Mouse (Mus musculus): ENCODE measurements around the gene Serpinb8.

Gene Serpinb8

GRCm38 (mm10) chr1:107589691-107590470, at the start of gene Serpinb8:
Serpinb8 (plus strand) TSS chr1:107590006.
- DNase-seq = peak; percentile 94

GRCm38 (mm10) chr1:107559494-107559893, 30.3 kb upstream of the Serpinb8 start:
- DNase-seq = no peak

DNA sequence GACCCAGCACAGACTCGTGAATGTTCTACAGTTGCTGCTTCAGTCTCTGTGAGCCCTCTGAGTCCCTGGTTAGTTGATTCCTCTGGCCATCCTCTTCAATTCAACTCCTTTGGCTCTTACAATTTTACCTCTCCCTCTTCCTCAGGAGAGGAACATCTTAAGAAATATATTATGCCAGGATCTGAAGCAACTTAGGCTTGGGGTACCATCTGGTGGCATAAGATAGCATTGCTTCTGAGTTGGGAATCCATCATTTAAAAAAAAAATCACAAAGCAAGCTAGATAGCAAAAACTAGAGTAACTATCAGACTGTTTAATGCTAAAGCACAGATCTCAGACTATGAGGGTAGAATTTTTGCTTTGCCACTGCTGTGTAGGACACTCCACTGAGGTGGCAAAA, 27.7 kb upstream of the Serpinb8 start:
- no peak for DNase-seq

- DNase-seq = no peak
Observed at GRCm38 (mm10) chr1:107565644-107566043, 24.2 kb upstream of the Serpinb8 start.

DNA sequence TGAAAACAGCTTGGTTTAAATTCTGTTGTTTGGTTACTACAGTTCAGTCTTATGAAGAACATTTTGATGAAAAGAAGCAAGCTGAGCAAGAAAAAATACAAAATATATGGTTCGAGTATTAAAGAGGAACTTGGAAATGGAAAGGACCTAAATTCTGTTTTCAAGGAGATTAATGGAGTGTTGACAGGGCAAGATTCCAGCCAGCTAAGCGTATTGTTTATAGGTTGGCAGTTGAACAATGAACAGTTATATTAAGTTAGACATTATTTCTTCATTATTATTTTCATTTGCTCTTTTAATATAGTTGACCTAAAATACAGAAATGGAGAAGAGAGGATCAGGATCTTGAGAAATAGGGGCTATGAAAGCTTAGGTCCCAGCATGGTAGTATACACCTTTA, 13.7 kb upstream of the Serpinb8 start:
- DNase-seq = no peak

DNA sequence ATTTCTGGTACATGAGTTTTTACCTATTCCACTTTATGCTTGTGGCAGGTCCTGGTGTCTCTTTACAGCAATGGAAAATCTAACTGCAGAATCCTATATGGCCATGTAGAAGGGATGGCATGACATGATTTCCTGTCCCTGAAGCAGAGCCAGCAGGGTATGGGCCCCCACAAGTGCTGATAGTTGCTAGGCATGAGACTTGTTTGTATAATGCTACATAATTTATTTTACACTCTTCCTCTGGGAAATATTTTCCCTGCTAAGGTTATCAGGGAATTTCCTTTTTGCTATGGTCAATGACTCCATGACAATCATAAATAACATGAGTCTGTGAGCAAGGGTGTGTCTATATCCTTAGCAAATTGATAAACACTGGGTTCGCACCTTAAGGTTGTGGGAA, 12.3 kb upstream of the Serpinb8 start:
- no peak for DNase-seq

GRCm38 (mm10) chr1:107581220-107581619, 8.6 kb upstream of the Serpinb8 start:
- no peak for DNase-seq

- DNase-seq = no peak
Observed at GRCm38 (mm10) chr1:107582900-107583299, 6.9 kb upstream of the Serpinb8 start.

- DNase-seq = no peak
Observed at GRCm38 (mm10) chr1:107583958-107584376, 5.8 kb upstream of the Serpinb8 start.

GRCm38 (mm10) chr1:107584932-107585331, 4.9 kb upstream of the Serpinb8 start:
- DNase-seq = no peak

DNA sequence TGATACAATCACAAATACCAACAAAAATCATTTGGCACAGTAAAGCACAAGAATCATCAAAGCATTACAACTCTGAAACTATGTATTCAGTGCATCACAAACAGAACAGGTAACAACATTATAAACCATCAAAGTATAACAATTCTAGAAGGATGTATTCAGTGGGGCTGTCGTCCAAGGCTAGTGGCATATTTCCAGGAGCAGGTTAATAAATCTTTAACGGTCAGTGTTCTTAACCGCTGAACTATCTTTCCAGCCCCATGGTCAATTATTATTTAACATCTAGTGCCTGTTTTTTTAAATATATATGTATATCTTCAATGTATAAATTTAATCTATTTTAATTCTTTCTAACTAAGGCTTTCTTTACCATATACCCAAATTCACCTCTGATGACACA, 3.6 kb upstream of the Serpinb8 start:
- DNase-seq = no peak

GRCm38 (mm10) chr1:107588206-107588605, 1.6 kb upstream of the Serpinb8 start:
- peak; percentile 52 for DNase-seq

GRCm38 (mm10) chr1:107588642-107589041, 1.2 kb upstream of the Serpinb8 start:
- DNase-seq = peak; percentile 48

DNA sequence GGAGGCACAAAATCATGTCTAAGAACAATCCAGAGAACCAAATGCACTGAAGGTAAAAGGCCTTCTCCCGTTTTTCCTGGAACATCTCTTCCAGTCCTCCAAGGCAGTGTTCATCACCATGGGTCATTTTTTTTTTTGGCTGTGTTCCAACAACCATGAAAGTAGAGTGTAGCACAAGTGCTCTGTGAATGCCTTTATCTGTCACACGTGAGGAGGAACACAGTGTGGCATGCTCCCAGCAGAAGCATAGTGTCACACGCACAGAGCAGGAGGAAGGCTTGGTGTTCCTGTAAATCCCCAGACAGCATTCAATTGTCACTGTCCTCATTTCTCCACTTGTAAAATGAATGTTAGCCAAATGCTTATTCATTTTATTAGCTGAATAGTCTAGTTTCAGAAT, 2.8 kb downstream of the Serpinb8 start:
- no peak for DNase-seq

GRCm38 (mm10) chr1:107593469-107593868, 3.7 kb downstream of the Serpinb8 start:
- no peak for DNase-seq

DNA sequence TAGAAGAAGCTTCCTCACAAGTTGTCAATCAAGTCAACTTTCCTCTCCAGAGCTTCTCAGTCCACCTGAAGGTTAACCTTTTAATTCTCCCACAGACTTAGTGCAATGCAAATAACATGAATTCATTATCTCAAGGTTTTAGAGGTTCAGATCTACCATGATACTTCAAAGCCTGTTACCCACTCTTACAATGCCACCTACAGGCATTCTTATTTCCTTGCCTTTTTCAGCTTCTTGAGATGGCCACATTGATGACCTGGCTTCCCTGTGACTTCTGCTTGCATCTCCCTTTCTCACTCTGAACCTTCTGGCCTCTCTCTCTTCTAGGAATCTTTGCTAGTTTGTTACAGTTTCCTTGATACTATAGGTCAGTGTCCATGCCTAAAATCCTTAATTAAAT, 7.1 kb downstream of the Serpinb8 start:
- no peak for DNase-seq

DNA sequence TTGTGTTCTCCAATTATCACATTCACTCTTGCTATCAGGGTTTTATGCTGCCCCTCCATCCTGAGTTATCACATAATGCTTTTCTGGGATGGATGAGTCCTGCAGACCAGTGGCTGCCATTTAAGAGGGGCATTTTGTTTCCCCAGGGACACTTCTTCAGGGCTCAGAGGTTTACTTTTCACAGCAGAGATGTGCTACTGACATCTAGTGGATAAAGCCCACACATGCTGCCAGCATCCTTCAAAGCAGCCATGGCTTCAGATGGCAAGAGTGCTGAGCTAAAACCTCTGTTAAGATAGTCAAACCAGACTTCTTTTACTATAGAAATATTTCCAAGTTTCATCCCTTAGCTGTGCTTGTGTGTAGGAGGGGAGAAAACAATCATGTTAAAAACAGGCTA, 8.7 kb downstream of the Serpinb8 start:
- DNase-seq = no peak

DNA sequence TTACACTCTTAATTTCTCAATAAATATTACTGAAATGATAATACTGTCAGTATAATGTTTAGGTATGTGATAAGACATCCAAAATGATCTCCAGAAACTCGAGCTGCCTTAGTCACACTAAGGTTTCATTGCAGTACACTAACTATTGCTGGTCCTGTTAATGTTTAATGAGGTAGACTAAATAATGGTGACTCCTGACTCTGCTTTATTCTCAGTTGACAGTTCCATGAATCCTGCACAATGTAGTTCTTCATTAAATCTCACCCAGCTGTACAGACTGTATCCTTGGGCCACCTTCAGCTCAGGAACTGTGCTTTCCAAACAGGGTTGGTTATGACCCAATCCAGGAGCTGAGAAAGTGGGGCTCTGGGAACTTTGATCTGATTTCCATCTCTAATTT, 19.1 kb downstream of the Serpinb8 start:
- DNase-seq = no peak

- DNase-seq = no peak
Observed at GRCm38 (mm10) chr1:107614087-107614486, 24.3 kb downstream of the Serpinb8 start.

GRCm38 (mm10) chr1:107622017-107622416, 32.2 kb downstream of the Serpinb8 start:
- no peak for DNase-seq

GRCm38 (mm10) chr1:107635936-107636335, 46.1 kb downstream of the Serpinb8 start:
- no peak for DNase-seq

DNA sequence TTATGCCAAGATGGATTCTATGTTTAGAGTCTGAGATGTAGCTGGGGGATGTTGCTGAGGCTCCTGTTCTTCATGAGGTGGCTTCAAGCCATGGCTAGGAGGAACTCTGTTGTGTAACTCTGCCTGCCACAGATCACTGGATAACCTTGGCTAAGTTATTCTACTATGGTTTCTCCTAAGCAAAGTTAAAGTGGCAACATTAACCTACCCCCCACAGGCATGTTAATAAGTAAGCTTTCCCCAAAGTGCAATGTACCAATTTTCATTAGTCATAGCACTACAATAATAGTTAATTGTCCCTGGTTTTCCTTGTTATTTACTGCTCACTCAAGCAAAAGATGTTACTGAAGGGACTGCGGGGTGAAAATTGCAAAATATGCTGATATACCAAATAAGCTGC, 48.2 kb downstream of the Serpinb8 start:
- no peak for DNase-seq

DNA sequence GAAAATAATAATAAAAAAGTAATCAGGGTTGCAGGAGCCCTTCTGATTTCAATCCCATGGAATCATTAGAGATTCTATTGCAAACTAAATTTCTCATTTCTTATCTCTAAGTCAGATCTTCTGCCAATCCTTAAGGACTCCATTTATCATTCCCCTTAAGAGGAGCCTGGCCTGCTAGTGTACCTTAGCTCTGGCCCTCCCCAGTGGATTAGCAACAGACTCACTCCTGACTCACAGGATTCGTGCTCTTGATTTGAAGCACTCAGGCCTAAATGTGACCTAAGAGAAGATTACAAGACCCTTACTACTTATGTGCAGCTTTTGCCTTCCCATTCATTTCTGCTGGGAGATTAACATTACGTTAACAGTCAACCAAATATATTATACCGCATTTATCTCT, 48.7 kb downstream of the Serpinb8 start:
- no peak for DNase-seq

- no peak for DNase-seq
Observed at GRCm38 (mm10) chr1:107642457-107643118, 52.8 kb downstream of the Serpinb8 start.

- DNase-seq = no peak
Observed at GRCm38 (mm10) chr1:107645086-107645485, 55.3 kb downstream of the Serpinb8 start.
